Mouse (Mus musculus): ENCODE data around the gene Oaz2. TPM values are rescaled to one million over a fixed set of nuclear protein-coding genes. Genes with fewer than 3 reads are reported as not detected.

Gene Oaz2
- polyA plus RNA-seq, 1 experiment: 140 TPM

- TF ChIP-seq E2F4 (IDR thresholded peaks at IDR 0.05; ENCODE audit: insufficient read depth) (no peak), MYOG (IDR thresholded peaks at IDR 0.05; ENCODE audit: control insufficient read depth in 1 of 3, insufficient read depth in 1 of 3, insufficient read length in 2 of 3, low read depth in 2 of 3) (no peak), POLR2A (IDR thresholded peaks at IDR 0.05; ENCODE audit: insufficient read length, low read depth) (no peak), SRF (IDR thresholded peaks at IDR 0.05; ENCODE audit: control insufficient read depth, insufficient read length, low read depth) (no peak), TCF3 (IDR thresholded peaks at IDR 0.05; ENCODE audit: insufficient read length, low read depth) (no peak), REST (IDR thresholded peaks at IDR 0.05; ENCODE audit: insufficient read depth, insufficient read length) (no peak), CEBPB (IDR thresholded peaks at IDR 0.05; ENCODE audit: insufficient read depth, poor library complexity, severe bottlenecking) (no peak), MYOD1 (IDR thresholded peaks at IDR 0.05; ENCODE audit: control insufficient read depth in 1 of 3, insufficient read length in 2 of 3, low read depth in 2 of 3) (no peak), MAX (IDR thresholded peaks at IDR 0.05; ENCODE audit: low read depth) (no peak)
- Histone ChIP-seq H3K36me3 (ENCODE audit: control insufficient read depth, insufficient read depth) (no peaks in the 10 kb centered on the region), H3K4me2 (ENCODE audit: low read depth) (no peak overlapping the region), H3K27me3 (ENCODE audit: control insufficient read depth, insufficient read depth, insufficient read length) (no peaks in the 10 kb centered on the region), H3K79me2 (ENCODE audit: control insufficient read depth, insufficient read depth) (peaks cover 25% of the 10 kb centered on the region), H3K4me3 (no peak overlapping the region), H3ac (ENCODE audit: control insufficient read depth, insufficient read length) (no peak overlapping the region)
Observed at GRCm38 (mm10) chr9:65721161-65721566, 53.4 kb downstream of the Oaz2 start.

- H3K79me2 ChIP-seq (ENCODE audit: control insufficient read depth, insufficient read depth): peaks cover 26% of the 10 kb centered on the region
Observed at GRCm38 (mm10) chr9:65724471-65725290, 56.9 kb downstream of the Oaz2 start.

GRCm38 (mm10) chr9:65725291-65725622, 57.5 kb downstream of the Oaz2 start:
- TF ChIP-seq E2F4 (IDR thresholded peaks at IDR 0.05; ENCODE audit: insufficient read depth) (no peak), MYOG (IDR thresholded peaks at IDR 0.05; ENCODE audit: control insufficient read depth in 1 of 3, insufficient read depth in 1 of 3, insufficient read length in 2 of 3, low read depth in 2 of 3) (no peak), REST (IDR thresholded peaks at IDR 0.05; ENCODE audit: insufficient read depth, insufficient read length) (no peak), TCF3 (IDR thresholded peaks at IDR 0.05; ENCODE audit: insufficient read length, low read depth) (no peak), POLR2AphosphoS2 (IDR thresholded peaks at IDR 0.05; ENCODE audit: insufficient read length, low read depth) (no peak), POLR2A (IDR thresholded peaks at IDR 0.05; ENCODE audit: insufficient read length, low read depth) (no peak)
- H3K4me2 ChIP-seq (ENCODE audit: low read depth): no peak overlapping the region

More at GRCm38 (mm10) chr9:65724471-65725290, 56.9 kb downstream of the Oaz2 start:
- Histone ChIP-seq H3K4me3 (no peak overlapping the region), H3K4me2 (ENCODE audit: low read depth) (no peak overlapping the region), H3K36me3 (ENCODE audit: control insufficient read depth, insufficient read depth) (no peaks in the 10 kb centered on the region), H3ac (ENCODE audit: control insufficient read depth, insufficient read length) (no peak overlapping the region), H3K27me3 (ENCODE audit: control insufficient read depth, insufficient read depth, insufficient read length) (no peaks in the 10 kb centered on the region)
- TF ChIP-seq POLR2AphosphoS2 (IDR thresholded peaks at IDR 0.05; ENCODE audit: insufficient read length, low read depth) (no peak), TCF12 (IDR thresholded peaks at IDR 0.05; ENCODE audit: insufficient read depth, poor library complexity, severe bottlenecking) (no peak), CEBPB (IDR thresholded peaks at IDR 0.05; ENCODE audit: insufficient read depth, poor library complexity, severe bottlenecking) (no peak)

GRCm38 (mm10) chr9:65726431-65726830, 58.6 kb downstream of the Oaz2 start:
- H3K4me3 ChIP-seq: no peak overlapping the region
- peaks cover 28% of the 10 kb centered on the region for H3K79me2 ChIP-seq (ENCODE audit: control insufficient read depth, insufficient read depth)
- H3ac ChIP-seq (ENCODE audit: control insufficient read depth, insufficient read length): no peak overlapping the region
- no peaks in the 10 kb centered on the region for H3K36me3 ChIP-seq (ENCODE audit: control insufficient read depth, insufficient read depth)
- no peaks in the 10 kb centered on the region for H3K27me3 ChIP-seq (ENCODE audit: control insufficient read depth, insufficient read depth, insufficient read length)
- no peak for TF ChIP-seq POLR2A (IDR thresholded peaks at IDR 0.05; ENCODE audit: insufficient read length, low read depth)
- TF ChIP-seq POLR2AphosphoS2 (IDR thresholded peaks at IDR 0.05; ENCODE audit: insufficient read length, low read depth): no peak
- TF ChIP-seq USF1 (IDR thresholded peaks at IDR 0.05; ENCODE audit: low read depth): no peak
- TF ChIP-seq SRF (IDR thresholded peaks at IDR 0.05; ENCODE audit: control insufficient read depth, insufficient read length, low read depth): no peak
- no peak overlapping the region for H3K4me2 ChIP-seq (ENCODE audit: low read depth)

More at GRCm38 (mm10) chr9:65725291-65725622, 57.5 kb downstream of the Oaz2 start:
- peaks cover 25% of the 10 kb centered on the region for H3K79me2 ChIP-seq (ENCODE audit: control insufficient read depth, insufficient read depth)
- H3ac ChIP-seq (ENCODE audit: control insufficient read depth, insufficient read length): no peak overlapping the region
- H3K27me3 ChIP-seq (ENCODE audit: control insufficient read depth, insufficient read depth, insufficient read length): no peaks in the 10 kb centered on the region
- H3K4me3 ChIP-seq: no peak overlapping the region
- no peaks in the 10 kb centered on the region for H3K36me3 ChIP-seq (ENCODE audit: control insufficient read depth, insufficient read depth)

- Histone ChIP-seq H3ac (ENCODE audit: control insufficient read depth, insufficient read length) (no peak overlapping the region), H3K36me3 (ENCODE audit: control insufficient read depth, insufficient read depth) (no peaks in the 10 kb centered on the region), H3K4me2 (ENCODE audit: low read depth) (no peak overlapping the region), H3K4me3 (no peak overlapping the region), H3K79me2 (ENCODE audit: control insufficient read depth, insufficient read depth) (peaks cover 30% of the 10 kb centered on the region), H3K27me3 (ENCODE audit: control insufficient read depth, insufficient read depth, insufficient read length) (no peaks in the 10 kb centered on the region)
- TF ChIP-seq MYOG (IDR thresholded peaks at IDR 0.05; ENCODE audit: control insufficient read depth in 1 of 3, insufficient read depth in 1 of 3, insufficient read length in 2 of 3, low read depth in 2 of 3) (no peak), POLR2AphosphoS2 (IDR thresholded peaks at IDR 0.05; ENCODE audit: insufficient read length, low read depth) (no peak)
Observed at GRCm38 (mm10) chr9:65727491-65727890, 59.7 kb downstream of the Oaz2 start.
